Mouse (Mus musculus): ENCODE results near the gene Mkks. TPM values are rescaled to one million over a fixed set of nuclear protein-coding genes. Genes with fewer than 3 reads are reported as not detected.

Mkks gene
- polyA plus RNA-seq, 1 experiment from 2014 or later: 26.2 TPM

DNA sequence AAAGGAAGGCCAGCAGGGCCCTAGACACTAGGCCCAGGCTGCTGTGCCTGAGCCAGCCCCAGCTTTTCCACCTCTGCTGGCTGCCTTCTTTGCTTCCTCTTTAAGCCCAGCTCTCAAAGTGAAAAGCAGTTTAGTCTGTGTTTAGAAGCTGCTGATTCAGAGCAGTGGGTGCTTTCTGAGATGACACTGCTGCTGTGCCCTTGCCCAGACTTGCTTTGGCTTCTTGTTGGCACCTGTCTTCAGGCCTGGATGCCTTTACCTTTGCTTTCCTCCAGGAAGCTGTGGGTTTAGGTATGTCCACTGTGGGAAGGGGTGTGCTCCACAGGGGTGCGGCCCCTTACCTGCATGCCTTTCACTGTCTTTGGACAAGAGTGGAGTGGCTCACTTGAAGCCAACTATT lies 28.2 kb upstream of the Mkks start:
- no peaks in the 10 kb centered on the region for H3K27me3 ChIP-seq (replicated peaks; ENCODE audit: control insufficient read depth, insufficient read depth, low read length)
- TF ChIP-seq CTCF (IDR thresholded peaks at IDR 0.05; ENCODE audit: low read depth): no peak
- H3K9me3 ChIP-seq (ENCODE audit: control insufficient read depth): no peaks in the 10 kb centered on the region
- no peak overlapping the region for H3K4me3 ChIP-seq (ENCODE audit: low read depth, low read length)
- peaks cover 3% of the 10 kb centered on the region for H3K4me1 ChIP-seq (replicated peaks; ENCODE audit: control insufficient read depth, insufficient read depth, low read length)
- ATAC-seq: no peak
- no peak overlapping the region for H3K4me2 ChIP-seq (replicated peaks; ENCODE audit: low read depth)
- no peaks in the 10 kb centered on the region for H3K36me3 ChIP-seq (ENCODE audit: control insufficient read depth, insufficient read depth)
- WGBS: 93% methylated on average over 1 of the region's 1 CpGs
- no peak overlapping the region for H3K27ac ChIP-seq (ENCODE audit: low read depth, low read length)
- no peak overlapping the region for H3K9ac ChIP-seq (ENCODE audit: low read depth, low read length)

GRCm38 (mm10) chr2:136914334-136914902 lies 23.2 kb upstream of the Mkks start:
- no peaks in the 10 kb centered on the region for H3K9me3 ChIP-seq (ENCODE audit: control insufficient read depth)
- TF ChIP-seq CTCF (IDR thresholded peaks at IDR 0.05; ENCODE audit: low read depth): peak; percentile 73
- no peak overlapping the region for H3K4me2 ChIP-seq (replicated peaks; ENCODE audit: low read depth)
- 46% methylated on average over 3 of the region's 3 CpGs for WGBS
- no peak overlapping the region for H3K9ac ChIP-seq (ENCODE audit: low read depth, low read length)
- H3K4me1 ChIP-seq (replicated peaks; ENCODE audit: control insufficient read depth, insufficient read depth, low read length): no peaks in the 10 kb centered on the region
- no peak overlapping the region for H3K4me3 ChIP-seq (ENCODE audit: low read depth, low read length)
- no peak overlapping the region for H3K27ac ChIP-seq (ENCODE audit: low read depth, low read length)
- no peaks in the 10 kb centered on the region for H3K36me3 ChIP-seq (ENCODE audit: control insufficient read depth, insufficient read depth)
- peak; percentile 42 for ATAC-seq
- no peaks in the 10 kb centered on the region for H3K27me3 ChIP-seq (replicated peaks; ENCODE audit: control insufficient read depth, insufficient read depth, low read length)

DNA sequence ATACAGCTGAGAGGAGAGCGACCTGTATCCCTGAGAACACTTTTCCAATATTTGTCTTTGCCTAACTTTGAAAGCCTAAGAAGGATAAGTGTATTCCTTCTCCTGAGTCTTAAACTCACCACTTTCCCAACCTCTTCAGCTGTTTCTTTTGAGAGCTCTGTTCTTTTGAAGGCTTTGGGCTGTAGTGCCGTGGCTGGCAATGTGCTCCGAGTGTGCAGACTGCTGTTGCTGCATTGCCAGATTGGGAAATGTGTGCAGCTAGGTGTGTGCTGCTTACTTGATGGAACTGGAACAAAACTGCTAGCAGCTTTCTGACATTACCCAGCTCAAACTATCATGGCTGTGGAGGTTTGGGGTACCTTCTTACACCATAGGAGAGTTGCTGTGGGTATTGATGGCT lies 21.8 kb upstream of the Mkks start:
- no peak overlapping the region for H3K27ac ChIP-seq (ENCODE audit: low read depth, low read length)
- H3K4me3 ChIP-seq (ENCODE audit: low read depth, low read length): no peak overlapping the region
- no peaks in the 10 kb centered on the region for H3K36me3 ChIP-seq (ENCODE audit: control insufficient read depth, insufficient read depth)
- H3K9ac ChIP-seq (ENCODE audit: low read depth, low read length): no peak overlapping the region
- WGBS: 74% methylated on average over 3 of the region's 3 CpGs
- no peaks in the 10 kb centered on the region for H3K27me3 ChIP-seq (replicated peaks; ENCODE audit: control insufficient read depth, insufficient read depth, low read length)
- TF ChIP-seq CTCF (IDR thresholded peaks at IDR 0.05; ENCODE audit: low read depth): no peak
- no peak for ATAC-seq
- H3K9me3 ChIP-seq (ENCODE audit: control insufficient read depth): no peaks in the 10 kb centered on the region
- H3K4me1 ChIP-seq (replicated peaks; ENCODE audit: control insufficient read depth, insufficient read depth, low read length): no peaks in the 10 kb centered on the region
- no peak overlapping the region for H3K4me2 ChIP-seq (replicated peaks; ENCODE audit: low read depth)

GRCm38 (mm10) chr2:136911958-136912411 lies 20.8 kb upstream of the Mkks start:
- Histone ChIP-seq H3K27ac (ENCODE audit: low read depth, low read length) (no peak overlapping the region), H3K4me3 (ENCODE audit: low read depth, low read length) (no peak overlapping the region), H3K27me3 (replicated peaks; ENCODE audit: control insufficient read depth, insufficient read depth, low read length) (no peaks in the 10 kb centered on the region), H3K9ac (ENCODE audit: low read depth, low read length) (no peak overlapping the region), H3K4me2 (replicated peaks; ENCODE audit: low read depth) (no peak overlapping the region), H3K4me1 (replicated peaks; ENCODE audit: control insufficient read depth, insufficient read depth, low read length) (no peaks in the 10 kb centered on the region), H3K9me3 (ENCODE audit: control insufficient read depth) (no peaks in the 10 kb centered on the region), H3K36me3 (ENCODE audit: control insufficient read depth, insufficient read depth) (no peaks in the 10 kb centered on the region)
- ATAC-seq: no peak
- WGBS: 47% methylated on average over 4 of the region's 4 CpGs
- no peak for TF ChIP-seq CTCF (IDR thresholded peaks at IDR 0.05; ENCODE audit: low read depth)

DNA sequence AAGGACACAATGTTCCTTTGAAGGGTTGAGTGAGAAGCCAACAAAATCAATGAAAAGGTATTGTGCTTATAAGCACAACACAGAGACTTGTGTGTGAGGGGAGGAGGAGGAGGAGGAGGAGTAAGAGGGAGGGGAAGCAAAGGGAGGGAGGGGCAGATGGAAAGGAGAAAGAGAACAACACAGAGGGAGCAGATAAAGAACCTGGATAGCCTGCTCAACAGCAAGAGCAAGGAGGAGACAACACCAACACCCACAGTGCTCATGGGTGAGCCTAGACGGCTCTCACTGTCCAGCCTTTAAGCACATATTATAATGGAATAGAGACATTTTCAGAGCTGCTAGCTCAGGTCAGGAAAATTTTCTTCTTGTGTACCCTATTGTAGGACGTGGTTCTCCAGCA lies 18.1 kb upstream of the Mkks start:
- no peak for TF ChIP-seq CTCF (IDR thresholded peaks at IDR 0.05; ENCODE audit: low read depth)
- Histone ChIP-seq H3K4me2 (replicated peaks; ENCODE audit: low read depth) (no peak overlapping the region), H3K36me3 (ENCODE audit: control insufficient read depth, insufficient read depth) (peaks cover 8% of the 10 kb centered on the region; the same call in 1 of the 2 replicates), H3K9ac (ENCODE audit: low read depth, low read length) (no peak overlapping the region), H3K4me1 (replicated peaks; ENCODE audit: control insufficient read depth, insufficient read depth, low read length) (no peaks in the 10 kb centered on the region), H3K27ac (ENCODE audit: low read depth, low read length) (no peak overlapping the region), H3K27me3 (replicated peaks; ENCODE audit: control insufficient read depth, insufficient read depth, low read length) (no peaks in the 10 kb centered on the region), H3K4me3 (ENCODE audit: low read depth, low read length) (no peak overlapping the region), H3K9me3 (ENCODE audit: control insufficient read depth) (no peaks in the 10 kb centered on the region)
- no peak for ATAC-seq
- 90% methylated on average over 2 of the region's 2 CpGs for WGBS

DNA sequence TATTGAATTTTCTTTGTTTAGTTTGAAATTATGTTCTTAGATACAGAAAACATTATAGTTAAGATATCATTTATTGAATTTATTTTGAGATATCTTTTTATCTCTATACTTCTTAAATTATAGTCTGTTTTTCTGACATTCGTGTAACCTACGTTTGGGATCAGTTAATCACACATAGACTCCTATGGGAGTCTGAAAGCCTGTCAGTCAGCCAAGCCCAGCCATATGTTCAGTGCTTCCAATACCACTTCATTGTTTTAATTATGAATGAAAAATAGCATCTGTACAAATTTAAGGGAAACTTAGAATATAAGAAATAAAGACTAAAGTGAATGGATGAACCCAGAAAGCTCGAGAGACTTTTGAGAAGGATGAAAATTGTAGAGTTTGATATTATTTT lies 17.4 kb upstream of the Mkks start:
- Histone ChIP-seq H3K36me3 (ENCODE audit: control insufficient read depth, insufficient read depth) (peaks cover 8% of the 10 kb centered on the region; the same call in 1 of the 2 replicates), H3K27me3 (replicated peaks; ENCODE audit: control insufficient read depth, insufficient read depth, low read length) (no peaks in the 10 kb centered on the region)
- no peak for TF ChIP-seq CTCF (IDR thresholded peaks at IDR 0.05; ENCODE audit: low read depth)

DNA sequence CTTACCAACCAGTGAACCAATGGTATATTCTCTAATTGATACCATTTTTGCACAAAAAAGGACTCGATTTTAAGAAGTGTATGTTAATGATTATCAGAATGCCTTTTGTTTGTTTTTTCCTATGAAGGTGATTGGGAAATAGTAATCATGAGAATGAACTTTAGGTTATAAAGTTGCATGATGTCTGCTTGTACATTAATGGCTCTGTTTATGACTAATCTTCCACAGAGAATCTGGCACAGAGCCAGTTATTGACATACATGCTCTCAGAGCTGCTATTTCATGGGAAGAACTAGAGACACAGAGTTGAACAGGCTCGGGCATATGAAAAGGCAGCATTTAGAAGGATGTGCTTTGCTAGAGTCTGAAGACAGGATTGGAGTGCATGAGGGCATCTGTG lies 4.9 kb upstream of the Mkks start:
- H3K4me1 ChIP-seq (replicated peaks; ENCODE audit: control insufficient read depth, insufficient read depth, low read length): no peaks in the 10 kb centered on the region
- ATAC-seq: no peak
- H3K9ac ChIP-seq (ENCODE audit: low read depth, low read length): no peak overlapping the region
- H3K9me3 ChIP-seq (ENCODE audit: control insufficient read depth): no peaks in the 10 kb centered on the region
- TF ChIP-seq CTCF (IDR thresholded peaks at IDR 0.05; ENCODE audit: low read depth): no peak
- H3K27ac ChIP-seq (ENCODE audit: low read depth, low read length): no peak overlapping the region
- no peaks in the 10 kb centered on the region for H3K27me3 ChIP-seq (replicated peaks; ENCODE audit: control insufficient read depth, insufficient read depth, low read length)
- no peak overlapping the region for H3K4me2 ChIP-seq (replicated peaks; ENCODE audit: low read depth)
- no peak overlapping the region for H3K4me3 ChIP-seq (ENCODE audit: low read depth, low read length)
- H3K36me3 ChIP-seq (ENCODE audit: control insufficient read depth, insufficient read depth): no peaks in the 10 kb centered on the region
- WGBS: 35% methylated on average over 2 of the region's 2 CpGs

More for the DNA sequence above, 17.4 kb upstream of the Mkks start:
- no peak overlapping the region for H3K27ac ChIP-seq (ENCODE audit: low read depth, low read length)
- H3K4me3 ChIP-seq (ENCODE audit: low read depth, low read length): no peak overlapping the region
- no peaks in the 10 kb centered on the region for H3K4me1 ChIP-seq (replicated peaks; ENCODE audit: control insufficient read depth, insufficient read depth, low read length)
- no peak for ATAC-seq
- 84% methylated on average over 3 of the region's 3 CpGs for WGBS
- H3K9ac ChIP-seq (ENCODE audit: low read depth, low read length): no peak overlapping the region
- no peak overlapping the region for H3K4me2 ChIP-seq (replicated peaks; ENCODE audit: low read depth)
- no peaks in the 10 kb centered on the region for H3K9me3 ChIP-seq (ENCODE audit: control insufficient read depth)

Data from intestine, postnatal 0 days (tissue).